In genomic region chr6:39241421-39241891, GRCm38 (mm10) we compare ENCODE assay signal across 10 mouse cellular contexts. TPM values are rescaled to one million over a fixed set of nuclear protein-coding genes. Genes with fewer than 3 reads are reported as not detected.
DNase-seq lines count a peak whose midpoint lies in the region; ATAC-seq and TF ChIP-seq lines count a peak whose summit lies in the region.
"Had no signal": no experiment of that assay in that cellular context is flagged by ENCODE, and none has a peak within 500 bp of the region (broad histone marks: within the 10 kb centered on the region; RNA-seq: fewer than 3 reads in every experiment).

No protein-coding gene starts in this region.

- H3K9me3 ChIP-seq in kidney, embryonic 14.5 days (ENCODE audit: control insufficient read depth, low read length), result no peaks in the 10 kb centered on the region
- no peaks in the 10 kb centered on the region for H3K9me3 ChIP-seq in lung, postnatal 0 days (ENCODE audit: low read length)
- H3K9me3 ChIP-seq in forebrain, embryonic 15.5 days, result no peaks in the 10 kb centered on the region
- H3K9me3 ChIP-seq: limb, embryonic 13.5 days; neural tube, embryonic 13.5 days had no signal

- H3K4me1 ChIP-seq in kidney, adult 2 months (ENCODE audit: control insufficient read depth, insufficient read depth, low read length), result peaks cover 22% of the 10 kb centered on the region
- H3K4me1 ChIP-seq in kidney, embryonic 14.5 days (ENCODE audit: control insufficient read depth, insufficient read depth, low read length), result peaks cover 18% of the 10 kb centered on the region
- peaks cover 43% of the 10 kb centered on the region for H3K4me1 ChIP-seq in bone marrow macrophage, adult 2 months (ENCODE audit: control insufficient read depth, insufficient read depth, low read length)
- H3K4me1 ChIP-seq in lung, postnatal 0 days (ENCODE audit: insufficient read depth, low read depth, low read length), result peaks cover 19% of the 10 kb centered on the region; the same call in 1 of the 2 replicates
- peaks cover 21% of the 10 kb centered on the region for H3K4me1 ChIP-seq in forebrain, embryonic 15.5 days

- H3K27me3 ChIP-seq in kidney, adult 2 months (replicated peaks; ENCODE audit: control insufficient read depth, insufficient read depth, low read length), result no peaks in the 10 kb centered on the region
- no peaks in the 10 kb centered on the region for H3K27me3 ChIP-seq in kidney, embryonic 14.5 days (ENCODE audit: control insufficient read depth, insufficient read depth, low read length)
- no peaks in the 10 kb centered on the region for H3K27me3 ChIP-seq in lung, postnatal 0 days (replicated peaks; ENCODE audit: insufficient read depth, low read length)
- no peaks in the 10 kb centered on the region for H3K27me3 ChIP-seq in forebrain, embryonic 15.5 days
- H3K27me3 ChIP-seq: limb, embryonic 13.5 days; neural tube, embryonic 13.5 days had no signal

- no peak for TF ChIP-seq POLR2A in kidney, adult 2 months (IDR thresholded peaks at IDR 0.05; ENCODE audit: low read depth, low read length)
- TF ChIP-seq POLR2A in bone marrow macrophage, adult 2 months (IDR thresholded peaks at IDR 0.05; ENCODE audit: borderline replicate concordance, low read depth, low read length), result no peak

- WGBS in kidney, adult 2 months, result 47% methylated on average over 4 of the region's 4 CpGs
- WGBS in kidney, embryonic 14.5 days, result 78% methylated on average over 4 of the region's 4 CpGs
- WGBS in lung, postnatal 0 days, result 64% methylated on average over 4 of the region's 4 CpGs
- WGBS in forebrain, embryonic 15.5 days, result 82% methylated on average over 4 of the region's 4 CpGs

- H3K4me3 ChIP-seq in kidney, adult 2 months (ENCODE audit: insufficient read depth, low read depth, low read length), result no peak overlapping the region
- H3K4me3 ChIP-seq in kidney, embryonic 14.5 days (ENCODE audit: low read length), result no peak overlapping the region
- H3K4me3 ChIP-seq in bone marrow macrophage, adult 2 months (ENCODE audit: insufficient read depth, low read length), result no peak overlapping the region
- H3K4me3 ChIP-seq in left cerebral cortex, adult 2 months, result no peak overlapping the region
- no peak overlapping the region for H3K4me3 ChIP-seq in lung, postnatal 0 days (ENCODE audit: low read depth, low read length)
- H3K4me3 ChIP-seq in forebrain, embryonic 15.5 days, result no peak overlapping the region
- H3K4me3 ChIP-seq: limb, embryonic 13.5 days; neural tube, embryonic 13.5 days had no signal

- no peak for TF ChIP-seq CTCF in kidney, adult 2 months (conservative IDR thresholded peaks at IDR 0.05; ENCODE audit: insufficient read depth, insufficient read length, low read depth, low read length)
- TF ChIP-seq CTCF in bone marrow macrophage, adult 2 months (IDR thresholded peaks at IDR 0.05; ENCODE audit: low read depth, low read length), result no peak
- no peak for TF ChIP-seq CTCF in left cerebral cortex, adult 2 months (IDR thresholded peaks at IDR 0.05)
- no peak for TF ChIP-seq CTCF in lung, postnatal 0 days (IDR thresholded peaks at IDR 0.05)

- H3K36me3 ChIP-seq in kidney, adult 2 months (ENCODE audit: control insufficient read depth, insufficient read depth, low read length), result no peaks in the 10 kb centered on the region
- H3K36me3 ChIP-seq in kidney, embryonic 14.5 days (ENCODE audit: control insufficient read depth, insufficient read depth, low read length), result no peaks in the 10 kb centered on the region
- H3K36me3 ChIP-seq in lung, postnatal 0 days (ENCODE audit: insufficient read depth, low read length), result no peaks in the 10 kb centered on the region
- no peaks in the 10 kb centered on the region for H3K36me3 ChIP-seq in forebrain, embryonic 15.5 days
- H3K36me3 ChIP-seq: limb, embryonic 13.5 days; neural tube, embryonic 13.5 days had no signal

- peak; percentile 56 for DNase-seq in kidney, adult 2 months
- DNase-seq in CD8-positive naive resting alpha-beta T cell, adult 2 months (ENCODE audit: low read depth in 2 of 2, low spot score in 2 of 2), result peak; percentile 14 to 30
- peak in 1 of 2 experiments; percentile 38 for DNase-seq in left cerebral cortex, adult 2 months (ENCODE audit: extremely low spot score in 1 of 2, low spot score in 2 of 2)
- no peak for DNase-seq in ovary, adult 18-20 months (ENCODE audit: low spot score)
- DNase-seq in lung, postnatal 0 days (ENCODE audit: low spot score), result no peak

- TF ChIP-seq EP300 in lung, postnatal 0 days (IDR thresholded peaks at IDR 0.05), result no peak

- no peak overlapping the region for H3K4me2 ChIP-seq in kidney, embryonic 14.5 days (replicated peaks; ENCODE audit: low read depth, low read length)
- no peak overlapping the region for H3K4me2 ChIP-seq in lung, postnatal 0 days (replicated peaks; ENCODE audit: low read depth, low read length)
- no peak overlapping the region for H3K4me2 ChIP-seq in forebrain, embryonic 15.5 days (replicated peaks)
- H3K4me2 ChIP-seq: limb, embryonic 13.5 days; neural tube, embryonic 13.5 days had no signal

- H3K9ac ChIP-seq in kidney, embryonic 14.5 days (ENCODE audit: low read depth, low read length), result no peak overlapping the region
- H3K9ac ChIP-seq in lung, postnatal 0 days (replicated peaks; ENCODE audit: low read depth), result no peak overlapping the region
- no peak overlapping the region for H3K9ac ChIP-seq in forebrain, embryonic 15.5 days (replicated peaks)
- H3K9ac ChIP-seq: limb, embryonic 13.5 days; neural tube, embryonic 13.5 days had no signal

- H3K27ac ChIP-seq in kidney, adult 2 months (ENCODE audit: insufficient read depth, low read depth, low read length), result no peak overlapping the region
- no peak overlapping the region for H3K27ac ChIP-seq in kidney, embryonic 14.5 days (ENCODE audit: low read depth, low read length)
- peak overlapping the region; percentile 34 for H3K27ac ChIP-seq in bone marrow macrophage, adult 2 months (ENCODE audit: insufficient read depth, low read depth, low read length)
- peak overlapping the region; percentile 78 for H3K27ac ChIP-seq in left cerebral cortex, adult 2 months
- no peak overlapping the region for H3K27ac ChIP-seq in lung, postnatal 0 days (ENCODE audit: low read length)
- H3K27ac ChIP-seq in forebrain, embryonic 15.5 days (replicated peaks), result no peak overlapping the region
- H3K27ac ChIP-seq: limb, embryonic 13.5 days had no signal

- intact Hi-C loops in left cerebral cortex, adult 2 months (cut with DNase I), result no loop called here

- ATAC-seq in kidney, embryonic 14.5 days (ENCODE audit: low FRiP score, low TSS enrichment), result no peak
- ATAC-seq in lung, postnatal 0 days, result no peak
- ATAC-seq in forebrain, embryonic 15.5 days (replicated peaks), result no peak

RNA-seq across cellular contexts. Expression of gene Kdm7a, which starts 34.9 kb away (rescaled TPM):
- 2.3 and 2.8 TPM in 2 replicates for polyA plus RNA-seq in kidney, adult 2 months (2012; rRNA removed)
- polyA plus RNA-seq in kidney, embryonic 14.5 days (2014; fragmentation: Nextera tagmentation; extraction: Ambion mirVana), result 5.2 and 7.9 TPM in 2 replicates
- 26.3 and 29.3 TPM in 2 replicates for polyA plus RNA-seq in bone marrow macrophage, adult 2 months (2012; ENCODE audit: insufficient read depth, insufficient read length, missing spikeins)
- 10 to 100 TPM; 39.5 to 51.5 TPM for total RNA-seq in left cerebral cortex, adult 2 months (2021)
- polyA plus RNA-seq in lung, postnatal 0 days (2015; fragmentation: Nextera tagmentation; extraction: Ambion mirVana), result 5.1 and 6.7 TPM in 2 replicates
- 7.4 and 8.1 TPM in 2 replicates for polyA plus RNA-seq in forebrain, embryonic 15.5 days (2015; fragmentation: Nextera tagmentation; extraction: Ambion mirVana)

Comparison
In these comparisons a context has a peak if more than half of its experiments do, and no peak if none do; other contexts are left out.
1. DNase-seq: peak in kidney, adult 2 months (single experiment) and CD8-positive naive resting alpha-beta T cell, adult 2 months (2 of 2); none in ovary, adult 18-20 months (single experiment) and lung, postnatal 0 days (single experiment).
2. H3K27ac ChIP-seq: peak in bone marrow macrophage, adult 2 months (single experiment) and left cerebral cortex, adult 2 months (single experiment); none in kidney, adult 2 months (single experiment), kidney, embryonic 14.5 days (single experiment), lung, postnatal 0 days (single experiment) and forebrain, embryonic 15.5 days (single experiment).